Mouse (Mus musculus): Measurements from ENCODE around the gene Foxp1.

DNA sequence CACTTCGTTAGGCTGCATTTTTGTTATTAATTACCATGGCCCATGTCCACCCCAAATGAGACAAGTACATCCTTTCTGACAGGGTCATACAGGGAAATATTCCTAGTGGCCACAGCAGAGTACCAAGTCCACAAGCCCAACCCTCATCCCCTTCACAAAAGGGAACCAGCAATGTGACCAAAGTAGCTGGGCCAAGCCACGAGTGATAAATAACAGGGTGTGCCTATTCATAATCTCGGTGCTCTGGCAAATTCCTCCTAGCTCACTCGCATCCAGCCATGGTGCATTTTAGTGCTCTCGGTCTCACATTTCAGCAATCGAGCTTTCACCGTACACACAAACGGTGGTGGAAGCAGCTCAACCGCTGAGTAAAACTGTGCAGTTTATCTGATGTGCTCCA is 119.6 kb downstream of the Foxp1 start:
- TF ChIP-seq GATA1 (IDR thresholded peaks at IDR 0.05; ENCODE audit: borderline replicate concordance, low read length) (no peak), FLI1 (IDR thresholded peaks at IDR 0.05; ENCODE audit: low read length) (no peak)
